Mouse (Mus musculus) thymus, postnatal 0 days (tissue): ENCODE measurements around the gene Ren1. TPM values are rescaled to one million over a fixed set of nuclear protein-coding genes. Genes with fewer than 3 reads are reported as not detected.

Experiments used
- DNase-seq: peaks from one replicate; pipeline ENCODE4 v3.0.0-alpha.2; 2015; ENCODE audit warnings: low spot score
- polyA plus RNA-seq: library from polyadenylated mRNA; unstranded; fragments of >200 nt; fragmentation: Nextera tagmentation; extraction: Ambion mirVana; gene quantifications from 2 replicates; pipeline ENCODE4 v1.2.1, GENCODE M21; 2015

The Ren1 gene
- polyA plus RNA-seq, 1 experiment from 2014 or later, result 0.59 TPM

DNA sequence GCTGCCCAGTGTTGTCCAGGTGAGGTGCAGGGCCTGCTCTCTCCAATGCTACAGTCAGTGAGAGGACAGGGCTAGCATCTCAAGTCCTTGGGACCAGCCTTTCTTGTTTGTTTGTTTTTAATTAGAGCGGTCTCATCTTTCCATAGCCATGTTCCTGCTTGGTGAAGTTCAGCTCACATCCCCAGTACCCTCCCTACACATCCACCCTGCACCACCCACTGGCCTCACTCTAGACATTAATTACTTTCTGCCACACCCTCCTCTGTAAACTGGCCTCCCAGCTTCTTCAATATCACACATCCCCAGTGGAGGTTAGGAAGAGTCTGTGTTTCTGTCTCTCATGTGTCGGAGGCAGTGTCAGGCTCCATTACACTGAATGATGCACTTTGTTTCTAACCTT lies 6.0 kb upstream of the Ren1 start:
- no peak for DNase-seq

DNA sequence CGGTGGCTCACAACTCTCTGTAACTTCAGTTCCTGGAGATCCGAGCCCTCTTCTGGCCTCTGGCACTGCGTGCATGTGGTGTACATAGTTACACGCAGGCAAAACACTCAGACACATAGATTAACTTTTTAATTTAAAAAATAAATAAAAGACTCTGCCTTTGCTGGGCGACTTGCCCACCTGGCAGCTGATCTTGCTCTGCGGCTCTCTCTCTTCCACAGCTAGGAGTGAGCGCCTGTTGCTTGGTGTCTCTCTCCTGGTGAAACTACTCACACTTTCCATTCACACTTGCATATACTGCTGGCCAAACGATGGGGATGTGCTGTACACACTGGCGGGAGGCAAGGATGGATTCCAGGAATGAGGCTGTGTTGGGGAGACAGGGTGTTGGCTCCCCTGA lies 3.8 kb upstream of the Ren1 start:
- DNase-seq, result no peak

DNA sequence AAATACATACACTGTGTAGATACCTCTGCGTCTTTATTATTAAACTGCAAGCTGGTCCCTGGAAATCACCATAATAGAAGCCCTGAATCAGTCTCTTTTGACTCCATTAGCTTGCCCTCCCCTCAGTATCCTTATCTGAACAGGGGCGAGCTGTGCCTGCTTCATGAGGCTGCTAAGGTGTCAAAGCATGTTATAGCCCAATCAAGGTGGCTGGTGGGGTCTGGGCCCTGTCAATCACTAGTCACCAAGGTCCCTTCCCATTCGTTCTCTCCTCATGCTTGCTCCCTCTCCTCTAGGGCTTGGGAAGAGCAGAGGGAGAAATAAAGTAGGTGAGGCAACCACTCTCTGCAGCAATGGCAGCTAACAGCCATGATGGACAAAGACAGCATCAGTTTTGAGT lies 3.1 kb upstream of the Ren1 start:
- no peak for DNase-seq

DNA sequence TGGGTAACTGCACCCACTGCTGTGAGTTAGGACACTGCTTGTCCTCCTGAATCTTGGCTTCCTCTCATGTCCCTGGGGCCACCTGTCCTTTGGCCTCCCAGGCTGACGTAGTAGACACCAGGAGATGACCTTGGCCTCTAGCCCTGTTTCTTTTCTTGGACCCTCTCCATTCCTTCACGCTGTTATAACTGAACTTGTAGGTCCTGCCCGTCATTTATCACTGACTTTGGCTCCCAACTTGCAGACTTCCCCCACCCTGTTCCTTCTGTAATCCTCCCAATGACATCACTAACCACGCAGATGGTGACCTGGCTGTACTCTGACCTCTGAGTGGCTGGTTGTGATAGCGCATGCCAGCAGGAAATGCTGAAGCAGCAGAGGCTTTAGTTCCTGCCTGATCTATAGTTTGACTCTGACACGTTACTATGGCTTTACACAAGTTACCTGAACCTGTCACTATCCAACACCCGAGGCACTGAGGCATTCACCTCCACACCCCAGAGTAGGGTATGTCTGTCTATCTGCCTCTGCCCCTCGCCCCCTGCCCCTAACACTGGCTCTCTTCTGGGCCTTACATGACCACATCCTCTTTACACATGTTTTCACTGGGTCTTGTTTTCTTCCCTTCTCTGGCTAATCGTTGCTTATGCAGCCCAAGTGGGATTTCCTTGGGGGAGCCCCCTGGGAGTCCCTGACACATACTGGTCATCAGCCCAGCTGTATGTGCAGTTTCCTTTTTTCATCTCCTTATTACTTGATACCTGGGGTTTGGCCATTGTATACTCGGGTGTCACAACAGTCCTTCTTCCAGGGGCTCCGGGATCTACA lies 2.4 kb upstream of the Ren1 start:
- DNase-seq, result no peak

DNA sequence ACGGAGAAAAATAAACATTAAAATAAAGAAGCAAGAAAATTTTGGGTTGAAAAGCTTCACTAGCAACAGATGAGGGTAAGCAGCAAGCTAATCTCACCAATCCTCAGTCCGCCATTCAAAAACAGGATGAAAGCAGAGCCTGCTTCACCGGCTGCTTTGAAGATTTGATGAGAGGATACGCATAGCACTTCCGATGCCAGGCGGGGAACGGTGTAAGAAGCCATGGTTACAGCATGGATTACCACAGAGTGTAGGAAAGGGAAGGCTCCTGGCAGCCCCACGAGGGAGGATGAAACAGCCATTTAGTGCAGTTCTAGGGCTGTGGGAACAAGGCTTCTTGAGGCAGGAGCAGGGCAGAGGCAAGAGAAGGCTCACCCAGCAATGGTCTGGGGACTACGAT lies 1.5 kb downstream of the Ren1 start:
- no peak for DNase-seq

DNA sequence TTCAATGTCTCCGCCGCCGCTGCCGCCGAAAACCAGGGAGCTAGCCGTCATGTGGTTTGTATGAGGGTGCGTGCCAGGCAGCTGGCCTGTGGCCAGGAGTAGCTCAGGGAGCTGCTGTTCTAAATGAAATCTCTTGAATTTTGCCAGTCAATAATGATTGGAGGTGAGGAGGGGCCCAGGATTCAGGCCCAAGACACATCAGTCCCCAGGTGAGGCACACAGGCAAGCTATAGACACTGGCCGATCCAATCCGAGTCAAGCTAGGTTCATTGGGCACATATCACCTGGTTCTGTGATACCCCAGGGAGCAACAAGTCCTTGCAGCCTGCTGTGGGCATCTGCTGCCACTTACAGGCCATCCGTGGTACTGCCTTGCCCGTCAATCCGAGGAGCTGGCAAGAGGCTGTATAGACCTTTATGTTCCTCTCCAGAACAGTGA lies 3.1 kb downstream of the Ren1 start:
- DNase-seq, result peak; percentile 72

DNA sequence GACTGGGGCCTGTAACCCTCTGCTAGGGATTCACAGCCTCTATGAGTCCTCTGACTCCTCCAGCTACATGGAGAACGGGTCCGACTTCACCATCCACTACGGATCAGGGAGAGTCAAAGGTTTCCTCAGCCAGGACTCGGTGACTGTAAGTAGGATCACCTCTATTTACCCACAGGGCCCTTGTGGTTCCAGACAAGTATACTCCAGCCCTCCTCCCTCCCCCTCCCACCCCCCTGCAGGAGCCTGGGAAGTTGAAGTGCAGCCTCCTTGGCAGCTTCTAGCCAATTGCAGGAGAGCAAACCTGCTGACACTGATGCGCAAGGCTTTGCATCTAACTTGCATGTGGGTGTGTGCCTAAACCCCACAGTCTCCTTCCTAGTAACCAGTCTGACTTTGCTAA lies 5.2 kb downstream of the Ren1 start:
- no peak for DNase-seq

DNA sequence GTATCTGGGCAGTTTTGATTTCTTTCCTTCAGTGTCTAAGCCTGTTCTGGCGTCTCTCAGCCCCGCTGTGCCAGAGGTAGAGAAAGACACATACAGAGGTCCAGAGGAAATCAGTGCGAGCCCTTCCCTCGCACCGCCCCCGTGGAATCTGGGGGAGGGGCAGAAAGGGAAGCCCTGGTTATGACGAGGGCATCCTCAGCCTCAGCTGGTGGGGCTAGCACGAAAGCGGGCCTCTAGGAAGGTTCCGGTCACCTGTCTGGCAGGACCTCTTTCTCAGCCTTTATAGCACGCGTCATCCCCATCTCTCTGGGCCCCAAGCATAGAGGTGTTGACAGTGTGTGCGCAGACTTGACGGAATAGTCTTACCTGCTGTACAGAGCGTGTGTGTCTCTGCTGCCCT lies 5.6 kb downstream of the Ren1 start:
- no peak for DNase-seq

DNA sequence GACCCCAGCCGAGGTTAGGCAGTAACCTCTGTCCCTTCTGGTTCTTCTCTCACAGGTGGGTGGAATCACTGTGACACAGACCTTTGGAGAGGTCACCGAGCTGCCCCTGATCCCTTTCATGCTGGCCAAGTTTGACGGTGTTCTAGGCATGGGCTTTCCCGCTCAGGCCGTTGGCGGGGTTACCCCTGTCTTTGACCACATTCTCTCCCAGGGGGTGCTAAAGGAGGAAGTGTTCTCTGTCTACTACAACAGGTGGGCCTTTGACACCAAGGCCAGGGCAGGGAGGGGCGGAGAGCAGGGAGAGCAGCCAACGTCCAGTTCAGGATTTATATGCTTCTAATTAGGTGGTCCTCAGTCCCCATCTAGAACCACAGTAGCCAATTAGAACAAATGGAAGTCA lies 6.0 kb downstream of the Ren1 start:
- no peak for DNase-seq

DNA sequence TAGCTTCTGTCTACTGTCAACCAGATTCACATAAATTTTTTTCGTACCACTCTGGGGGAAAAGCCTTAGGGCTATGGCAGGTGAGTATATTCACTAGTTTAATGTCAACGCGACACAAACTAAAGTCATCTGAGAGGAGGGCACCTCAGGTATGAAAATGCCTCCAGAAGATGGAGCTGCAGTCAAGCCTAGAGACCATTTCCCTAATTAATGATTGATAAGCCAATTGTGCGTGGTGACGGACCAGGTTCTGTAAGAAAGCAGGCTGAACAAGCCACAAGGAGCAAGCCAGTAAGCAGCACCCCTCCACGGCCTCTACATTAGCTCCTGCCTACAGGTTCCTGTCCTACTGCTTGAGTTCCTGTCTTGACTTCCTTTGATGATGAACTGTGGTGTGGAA lies 10.7 kb downstream of the Ren1 start:
- DNase-seq, result no peak

DNA sequence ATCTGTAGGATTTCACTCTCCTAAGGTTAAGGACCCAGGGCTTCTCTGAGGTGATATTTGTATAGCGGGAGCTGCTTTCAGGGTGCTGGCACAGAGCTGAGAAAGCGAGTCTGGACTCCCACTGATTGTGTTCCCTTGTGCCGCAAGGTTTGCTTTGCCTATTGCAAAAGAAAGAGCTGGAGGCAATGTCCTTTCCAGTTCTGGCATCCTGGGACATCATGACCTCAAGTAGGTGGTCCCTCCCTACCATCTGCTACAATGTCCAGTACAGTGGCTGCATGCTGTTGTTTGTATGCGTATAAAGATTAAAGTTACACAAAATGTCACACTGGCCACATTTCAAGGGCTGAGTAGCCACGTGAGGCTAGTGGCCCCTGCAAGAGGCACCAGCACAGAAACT lies 11.8 kb downstream of the Ren1 start:
- no peak for DNase-seq

DNA sequence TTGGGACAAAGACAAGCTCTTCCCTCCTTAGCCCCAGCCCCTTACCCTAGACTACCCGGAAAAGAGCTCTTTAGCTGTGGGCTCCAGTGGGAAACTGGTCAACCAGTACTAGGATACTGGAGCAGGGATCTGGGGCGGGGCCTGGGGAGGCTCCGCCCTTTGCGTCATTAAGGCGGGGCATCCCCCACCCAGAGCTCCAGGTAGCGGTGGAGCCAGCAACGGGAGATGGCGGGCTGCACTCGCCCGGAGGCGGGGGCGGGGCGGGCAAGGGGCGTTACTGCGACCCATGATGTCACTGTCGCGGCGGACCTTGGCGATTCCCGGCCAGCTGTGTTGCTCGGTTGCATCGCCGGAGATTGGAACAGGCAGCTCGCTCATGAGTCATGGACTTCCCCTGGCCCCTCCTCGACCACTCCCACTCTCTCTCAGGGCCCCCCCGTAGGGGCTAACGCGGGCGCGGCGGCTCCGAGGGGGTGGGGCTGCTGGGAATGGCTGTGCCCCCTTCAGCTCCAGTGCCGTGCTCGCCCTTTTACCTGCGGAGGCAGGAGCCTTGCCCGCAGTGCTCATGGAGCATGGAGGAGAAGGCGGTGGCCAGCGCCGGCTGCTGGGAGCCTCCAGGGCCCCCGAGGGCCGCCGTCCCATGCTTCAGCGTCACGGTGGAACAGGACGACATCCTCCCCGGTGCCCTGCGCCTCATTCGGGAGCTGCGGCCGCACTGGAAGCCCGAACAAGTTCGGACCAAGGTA lies 13.1 kb downstream of the Ren1 start, which contains the start of gene Etnk2:
TSS of gene Etnk2 (plus strand) at position 297 of the 746 bp plus-strand sequence.
- DNase-seq, result peak; percentile 43

DNA sequence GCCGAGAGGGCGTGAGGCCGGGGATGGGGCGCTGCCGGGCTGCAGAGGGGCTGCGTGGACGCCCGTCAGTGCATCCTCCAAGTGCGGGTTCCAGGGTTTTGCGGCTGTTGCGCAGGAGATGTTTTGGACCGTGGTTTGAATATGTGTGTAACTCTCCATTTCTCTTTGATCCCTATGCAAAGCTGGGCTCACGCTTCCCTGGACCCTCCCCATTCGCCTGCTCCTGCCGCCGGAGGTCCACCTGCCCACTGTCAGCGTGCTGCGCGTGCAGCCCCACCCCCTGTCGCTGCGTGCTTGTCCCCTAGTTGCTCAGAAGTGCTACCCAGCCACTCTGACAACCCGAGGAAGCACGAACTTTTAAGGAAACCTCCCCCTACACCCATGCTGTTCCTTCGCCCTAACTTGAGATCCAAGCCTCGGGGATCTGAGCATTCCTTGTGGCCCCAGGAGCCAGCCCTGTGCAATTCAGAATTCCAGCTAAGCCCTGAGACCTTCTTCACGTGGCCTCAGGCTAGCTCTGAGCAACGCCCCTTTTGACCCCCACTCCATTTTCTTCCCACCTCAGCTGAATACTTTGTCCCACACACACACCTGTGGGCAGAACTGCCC lies 13.8 kb downstream of the Ren1 start:
- DNase-seq, result no peak

DNA sequence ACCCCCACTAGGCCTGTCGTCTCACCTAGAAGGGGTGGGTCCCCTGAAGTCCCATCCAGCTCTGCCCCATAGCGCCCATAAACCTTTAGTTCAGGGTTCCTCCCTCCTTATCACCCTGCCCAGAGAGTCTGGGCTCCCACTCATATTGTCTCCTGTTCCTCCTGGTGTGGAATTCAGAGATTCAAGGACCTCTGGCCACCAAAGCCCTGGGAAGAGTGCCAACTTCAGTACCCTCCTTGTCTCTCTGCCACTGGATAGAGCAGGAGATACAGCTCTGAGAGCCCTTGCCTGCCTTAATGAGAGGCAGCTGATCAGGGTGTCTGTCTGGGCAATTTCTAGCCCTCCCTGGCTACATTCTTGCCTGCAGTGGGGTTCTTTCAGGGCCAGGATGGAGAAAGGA lies 14.6 kb downstream of the Ren1 start:
- no peak for DNase-seq

DNA sequence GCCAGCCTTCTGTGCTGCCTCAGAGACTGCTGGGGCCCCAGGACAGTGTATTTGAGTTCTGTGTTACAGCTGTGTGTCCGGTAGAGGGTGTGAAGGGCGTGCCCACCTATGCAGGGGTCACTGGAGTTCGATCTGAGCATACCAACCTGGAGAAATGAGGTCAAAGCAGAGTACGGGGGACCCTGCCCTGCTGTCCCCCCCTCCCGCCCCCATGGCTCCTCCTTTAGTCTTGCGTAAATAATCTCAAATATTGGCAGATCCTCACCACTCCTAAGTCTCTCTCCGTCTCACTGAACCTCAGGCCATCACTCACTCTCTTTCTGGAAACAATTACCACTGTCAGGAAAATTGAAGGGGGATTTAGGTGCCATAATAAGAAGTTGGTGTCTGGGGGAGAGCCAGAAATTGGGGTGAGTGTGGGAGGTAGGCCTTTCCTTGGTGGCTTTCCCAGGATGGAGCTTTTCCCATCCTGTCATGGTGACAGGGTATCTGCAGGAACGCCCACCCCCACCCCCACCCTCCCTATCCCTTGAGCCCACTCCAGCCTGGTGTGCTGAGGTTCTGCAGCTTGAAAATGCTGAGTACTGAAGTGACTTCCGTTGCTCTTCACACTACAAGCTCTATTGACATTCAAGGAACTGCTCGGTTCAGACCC lies 16.8 kb downstream of the Ren1 start:
- DNase-seq, result no peak

DNA sequence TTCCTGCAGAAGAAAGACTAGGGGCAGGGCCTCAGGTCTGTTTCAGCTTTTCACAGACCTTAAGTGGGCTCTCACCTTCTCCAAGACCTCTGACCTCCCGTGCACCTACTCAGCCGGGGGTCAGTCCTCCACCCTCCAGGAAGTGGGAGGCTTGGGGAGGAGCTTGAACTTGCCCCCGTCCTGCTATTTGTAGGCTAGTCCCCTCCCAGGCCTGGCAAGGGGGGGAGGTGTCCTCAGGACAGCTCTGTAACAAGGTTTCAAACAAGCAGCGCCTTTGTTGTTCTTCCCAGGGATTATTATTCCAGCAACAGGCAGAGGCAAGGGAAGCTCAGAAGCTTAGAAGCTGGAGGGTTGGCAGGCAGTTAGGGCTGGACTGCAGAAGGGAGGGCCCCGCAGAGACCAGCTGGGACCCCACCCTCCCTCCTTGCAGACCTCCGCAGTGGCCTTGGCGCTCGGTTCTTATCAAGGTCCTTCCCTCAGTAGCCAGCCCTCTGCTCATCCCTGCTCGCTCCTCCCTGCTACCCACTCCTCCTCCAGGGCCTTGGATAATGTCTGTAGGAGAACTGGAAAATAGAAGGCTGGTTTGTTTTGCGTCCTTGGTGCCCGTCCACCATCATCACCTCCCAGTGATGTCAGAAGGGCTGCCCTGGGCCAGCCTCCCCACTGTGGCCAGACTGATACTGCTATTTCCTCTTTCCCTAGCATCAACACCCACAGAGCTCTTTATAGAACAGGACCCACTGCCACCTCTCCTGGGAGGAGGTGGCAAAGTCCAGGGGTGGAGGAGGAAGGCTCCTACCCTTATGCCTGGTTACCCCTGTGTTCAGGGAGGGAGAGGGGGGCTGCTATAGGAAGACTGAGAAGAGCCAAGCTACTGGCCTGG lies 17.5 kb downstream of the Ren1 start:
- DNase-seq, result no peak

DNA sequence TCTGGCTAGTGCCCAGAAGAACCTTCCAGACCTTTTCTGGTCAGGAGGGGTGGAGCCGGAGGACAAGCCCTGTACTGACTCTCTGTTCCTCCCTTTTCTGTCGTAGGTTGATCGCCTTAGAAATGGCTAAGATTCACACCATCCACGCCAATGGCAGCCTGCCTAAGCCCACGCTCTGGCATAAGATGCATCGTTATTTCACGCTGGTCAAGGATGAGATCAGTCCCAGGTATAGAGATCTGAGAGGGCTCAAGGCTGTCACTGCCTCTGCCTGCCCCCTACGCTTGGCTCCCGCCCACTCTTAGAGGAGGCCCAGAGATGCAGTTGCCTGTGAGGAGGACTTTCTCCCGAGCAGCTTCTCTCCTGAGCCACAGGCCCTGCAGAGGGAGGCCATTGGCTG lies 18.3 kb downstream of the Ren1 start:
- no peak for DNase-seq

DNA sequence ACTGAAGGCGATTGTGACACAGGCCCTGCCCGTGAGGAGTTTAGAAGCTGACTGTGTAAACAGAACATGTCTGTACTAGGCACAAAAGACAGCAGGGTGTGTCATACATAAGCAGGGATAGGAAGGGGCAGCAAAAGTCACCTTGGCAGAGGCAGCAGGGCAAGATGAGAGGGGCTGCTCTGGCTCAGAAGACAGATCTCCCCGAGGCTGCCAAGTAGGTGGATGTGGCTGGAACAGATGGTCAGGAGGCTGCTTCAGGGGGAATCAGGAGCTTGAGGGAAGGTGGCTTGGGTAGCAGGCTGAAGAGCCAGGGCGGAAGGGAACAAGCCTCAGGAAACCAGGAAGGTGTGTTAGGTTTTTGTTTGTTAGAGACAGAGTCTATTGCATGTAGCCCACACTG lies 20.0 kb downstream of the Ren1 start:
- DNase-seq, result no peak

DNA sequence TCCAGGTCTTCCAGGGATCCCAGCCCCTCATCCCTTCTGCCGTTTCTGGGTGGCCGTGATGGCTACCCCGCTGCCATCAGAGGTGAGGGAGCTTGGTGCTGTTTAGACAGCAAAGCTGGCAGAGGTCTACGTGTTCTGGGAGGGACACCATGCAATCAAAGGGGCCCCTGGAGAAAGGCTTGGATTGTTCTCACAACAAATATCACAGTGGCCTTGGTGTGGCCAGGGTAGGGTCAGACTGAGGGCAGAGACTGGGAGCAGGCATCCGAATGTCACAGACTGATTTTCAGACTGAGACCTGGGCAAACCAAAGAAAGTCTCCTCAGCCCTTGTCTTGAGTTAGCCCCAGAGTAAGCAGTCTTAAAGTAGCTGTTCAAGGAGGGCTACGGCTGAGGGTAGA lies 21.1 kb downstream of the Ren1 start:
- DNase-seq, result no peak

DNA sequence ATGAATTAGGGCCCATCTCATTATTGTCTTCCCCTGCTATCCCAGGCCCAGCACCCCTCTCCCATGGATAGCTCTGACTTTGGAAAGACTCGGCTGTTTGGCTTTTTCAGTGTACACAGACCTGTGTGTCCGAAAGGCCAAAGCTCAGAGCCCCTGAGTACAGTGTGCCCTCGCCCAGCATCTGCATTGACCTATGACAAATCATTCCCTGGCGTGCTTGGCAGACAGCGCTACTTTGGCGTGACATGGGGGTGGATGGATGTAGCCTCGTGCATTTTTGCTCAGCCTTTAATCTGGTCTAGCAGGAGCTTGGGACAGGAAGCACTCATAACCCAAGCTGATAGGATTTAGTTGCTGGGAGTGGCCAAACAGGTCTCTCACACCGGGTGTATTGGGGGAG lies 21.8 kb downstream of the Ren1 start:
- no peak for DNase-seq
